Mouse (Mus musculus): ENCODE measurements at regions not wholly inside any gene's neighbourhood (a gene's known extent, or its start where the extent isn't known, plus 50 kb on each side); places are given as distances from the start of the nearest gene placed in this dataset.
A peak's percentile ranks its signal among the peaks of the same experiment; 100 is the strongest.

DNA sequence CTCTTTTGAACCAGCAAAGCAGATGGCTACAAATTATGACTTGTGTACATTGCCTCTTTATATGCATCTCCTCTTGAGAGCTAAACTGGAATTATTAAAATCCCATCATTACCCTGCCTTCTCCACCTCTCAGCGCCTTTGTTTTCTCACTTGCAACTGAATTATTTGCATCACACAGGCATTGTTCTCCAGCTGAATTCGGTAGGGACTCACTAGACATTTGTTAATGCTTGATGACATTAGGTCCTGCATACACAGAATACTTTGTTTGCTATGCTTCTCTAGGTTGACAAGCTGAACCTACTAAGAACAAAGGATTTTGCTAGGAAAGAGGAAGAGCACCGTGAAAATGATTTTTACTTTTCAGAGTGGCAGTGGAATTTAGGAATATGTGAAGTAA lies 1248.4 kb downstream of the Hace1 start:
- DNase-seq (ENCODE audit: low spot score in 2 of 2): no peak

DNA sequence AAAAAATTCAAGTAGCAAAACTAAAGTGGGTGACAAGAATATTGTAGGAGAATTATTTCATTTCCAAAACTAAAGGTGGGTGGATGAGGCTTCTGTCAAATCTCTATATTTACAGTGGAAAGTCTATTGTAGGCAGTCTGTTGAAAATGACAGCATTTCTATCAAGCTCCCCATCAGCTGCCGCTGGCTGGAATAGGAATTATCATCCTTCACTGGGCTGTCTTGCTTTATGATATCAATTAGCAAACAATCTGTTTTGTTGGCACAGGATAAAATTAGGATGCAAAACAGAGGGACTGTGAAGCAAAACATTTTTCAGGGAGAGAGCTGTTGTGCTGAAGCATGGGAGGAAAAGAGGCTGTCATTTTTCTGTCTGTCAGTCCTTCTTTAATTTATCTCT lies 1249.0 kb downstream of the Hace1 start:
- peak; percentile 70 to 89 for DNase-seq (ENCODE audit: low spot score in 2 of 2)

DNA sequence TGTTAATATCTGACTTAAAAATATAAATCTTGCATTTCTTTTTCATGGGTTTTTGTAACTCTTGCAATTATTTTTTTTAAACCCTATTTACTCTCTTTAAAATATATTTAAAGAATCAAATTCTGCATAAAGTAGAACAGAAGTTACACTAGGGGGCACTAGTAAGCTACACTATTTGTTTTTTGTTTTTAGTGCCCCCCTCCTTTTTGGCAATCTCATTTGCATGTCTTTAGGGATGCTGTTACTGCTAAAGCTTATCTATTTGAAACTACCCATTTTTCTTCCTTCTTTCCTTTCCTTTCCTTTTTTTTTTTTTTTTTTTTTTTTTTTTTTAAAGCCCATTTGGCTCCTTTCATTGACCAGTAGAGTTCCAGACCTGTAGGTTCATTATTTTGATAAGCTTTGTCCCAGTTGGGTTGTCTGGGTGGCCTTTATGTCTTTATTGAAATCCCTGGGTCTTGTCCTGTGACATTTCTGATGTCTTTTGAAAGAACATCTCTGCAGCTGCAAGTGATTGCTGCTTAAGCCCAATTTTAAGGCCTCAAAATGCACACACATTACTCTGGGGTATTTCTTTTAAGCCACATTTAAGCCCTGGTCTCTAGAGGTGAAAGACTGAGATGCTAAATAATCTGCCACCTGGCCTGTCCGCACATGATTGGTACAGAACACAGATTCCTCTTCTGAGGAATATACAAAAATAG lies 1249.6 kb downstream of the Hace1 start:
- DNase-seq (ENCODE audit: low spot score in 2 of 2): peak in 1 of 2 experiments; percentile 34

DNA sequence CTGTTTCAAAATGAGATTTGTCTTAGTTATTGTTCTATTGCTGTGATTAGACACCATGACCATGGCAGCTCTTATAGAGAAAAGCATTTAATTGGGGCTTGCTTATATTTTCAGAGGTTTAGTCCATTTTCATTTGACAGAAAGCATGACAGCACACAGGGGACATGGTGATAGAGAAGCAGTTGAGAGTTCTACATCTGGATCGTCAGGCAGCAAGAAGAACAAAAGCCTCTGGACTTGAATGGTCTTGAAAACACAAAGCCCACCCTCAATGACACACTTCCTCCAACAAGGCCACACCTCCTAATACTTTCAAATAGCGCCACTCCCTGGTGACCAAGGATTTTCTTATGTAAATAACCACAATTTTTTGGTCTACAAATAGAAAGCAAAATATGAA lies 1250.5 kb downstream of the Hace1 start:
- DNase-seq (ENCODE audit: low spot score in 2 of 2): no peak

DNA sequence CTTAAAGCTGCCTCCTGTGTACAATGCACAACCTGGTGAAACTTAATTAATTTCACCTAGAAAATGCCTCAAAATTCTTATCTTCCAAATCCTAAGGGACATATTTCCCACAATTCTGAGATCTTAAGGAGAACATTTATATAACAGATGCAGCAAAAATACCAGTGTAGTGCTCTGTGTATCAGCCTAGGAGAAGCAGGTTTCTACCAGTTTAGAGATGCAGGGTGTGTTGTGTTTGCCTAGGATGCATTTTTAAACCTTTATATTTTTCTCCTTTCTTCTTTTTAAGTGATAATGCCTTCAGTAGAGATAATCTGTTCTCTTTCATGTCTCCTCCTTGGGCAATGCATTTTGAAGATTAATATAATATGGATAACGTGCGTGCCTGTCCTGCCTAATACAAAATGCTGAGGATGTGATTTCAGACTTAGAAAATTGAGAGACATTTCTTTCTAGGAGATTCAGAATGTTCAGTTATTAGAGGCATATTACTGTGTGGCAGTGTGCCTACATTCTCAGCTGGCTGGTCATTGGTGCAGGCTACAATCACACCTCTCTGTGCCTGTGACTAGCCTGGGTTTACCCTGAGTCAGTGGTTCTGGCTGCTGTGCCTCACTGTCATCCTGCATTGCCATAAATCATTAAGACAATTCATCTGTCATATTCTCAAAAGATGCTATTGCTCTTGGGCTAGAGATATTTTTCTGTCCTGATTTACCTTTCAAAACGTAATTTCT lies 1268.1 kb downstream of the Hace1 start:
- no peak for DNase-seq (ENCODE audit: low spot score in 2 of 2)
